Mouse (Mus musculus): Measurements from ENCODE around the gene Atp6v1e2. TPM values are rescaled to one million over a fixed set of nuclear protein-coding genes. Genes with fewer than 3 reads are reported as not detected.
A peak's percentile ranks its signal among the peaks of the same experiment; 100 is the strongest.

Atp6v1e2 gene
- polyA plus RNA-seq, 1 experiment, result not detected

- Histone ChIP-seq H3K4me3 (ENCODE audit: insufficient read depth, low read depth, low read length) (no peak overlapping the region), H3K4me1 (ENCODE audit: control insufficient read depth, insufficient read depth, insufficient read length, low read length) (no peaks in the 10 kb centered on the region), H3K27ac (replicated peaks; ENCODE audit: low read depth, low read length) (no peak overlapping the region)
These were observed 9.5 kb upstream of the Atp6v1e2 start for GRCm38 (mm10) chr17:86957239-86957638.

DNA sequence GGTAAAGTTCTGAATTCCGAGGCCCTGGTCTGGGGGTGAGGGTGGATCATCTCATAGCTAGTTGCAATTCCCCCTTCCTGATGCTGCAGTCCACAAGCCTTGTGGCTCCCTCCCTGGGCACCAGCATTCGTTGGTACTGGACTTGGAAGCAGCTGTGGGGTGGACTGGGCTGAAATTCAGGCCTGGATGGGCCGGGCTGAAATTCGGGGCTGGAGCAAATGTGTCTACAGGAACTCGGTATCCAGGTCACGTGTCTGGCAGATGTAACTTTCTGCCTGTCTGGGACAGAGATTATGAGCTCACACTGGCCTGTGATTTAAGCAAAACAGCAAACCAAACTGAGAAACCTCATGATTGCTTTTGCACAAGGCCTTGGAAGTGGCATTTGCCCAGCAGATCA is 1.1 kb upstream of the Atp6v1e2 start:
- H3K4me1 ChIP-seq (ENCODE audit: control insufficient read depth, insufficient read depth, insufficient read length, low read length), result no peaks in the 10 kb centered on the region
- H3K4me3 ChIP-seq (ENCODE audit: insufficient read depth, low read depth, low read length), result no peak overlapping the region
- no peak overlapping the region for H3K27ac ChIP-seq (replicated peaks; ENCODE audit: low read depth, low read length)

DNA sequence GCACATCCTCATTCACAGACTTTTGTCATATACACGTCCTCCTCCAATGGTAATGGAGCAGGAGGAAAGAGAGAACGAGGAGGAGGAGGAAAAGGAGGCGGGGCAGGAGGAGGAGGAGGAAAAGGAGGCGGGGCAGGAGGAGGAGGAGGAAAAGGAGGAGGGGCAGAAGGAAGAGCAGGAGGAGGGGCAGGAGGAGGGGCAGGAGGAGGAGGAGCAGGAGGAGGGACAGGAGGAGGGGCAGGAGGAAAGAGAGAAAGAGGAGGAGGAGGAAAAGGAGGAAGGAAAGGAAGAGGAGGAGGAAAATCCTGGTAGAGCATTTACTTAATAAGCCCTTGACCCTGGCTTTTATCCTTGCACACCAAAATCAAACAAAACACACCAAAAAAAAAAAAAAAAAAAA is 1.6 kb downstream of the Atp6v1e2 start:
- no peak overlapping the region for H3K4me3 ChIP-seq (ENCODE audit: insufficient read depth, low read depth, low read length)
- H3K4me1 ChIP-seq (ENCODE audit: control insufficient read depth, insufficient read depth, insufficient read length, low read length), result no peaks in the 10 kb centered on the region
- no peak overlapping the region for H3K27ac ChIP-seq (replicated peaks; ENCODE audit: low read depth, low read length)

GRCm38 (mm10) chr17:86943158-86943557 is 4.5 kb downstream of the Atp6v1e2 start:
- H3K4me1 ChIP-seq (ENCODE audit: control insufficient read depth, insufficient read depth, insufficient read length, low read length), result no peaks in the 10 kb centered on the region
- H3K4me3 ChIP-seq (ENCODE audit: insufficient read depth, low read depth, low read length), result no peak overlapping the region
- no peak overlapping the region for H3K27ac ChIP-seq (replicated peaks; ENCODE audit: low read depth, low read length)

GRCm38 (mm10) chr17:86942112-86942511 is 5.6 kb downstream of the Atp6v1e2 start:
- Histone ChIP-seq H3K4me1 (ENCODE audit: control insufficient read depth, insufficient read depth, insufficient read length, low read length) (no peaks in the 10 kb centered on the region), H3K4me3 (ENCODE audit: insufficient read depth, low read depth, low read length) (no peak overlapping the region), H3K27ac (replicated peaks; ENCODE audit: low read depth, low read length) (no peak overlapping the region)

DNA sequence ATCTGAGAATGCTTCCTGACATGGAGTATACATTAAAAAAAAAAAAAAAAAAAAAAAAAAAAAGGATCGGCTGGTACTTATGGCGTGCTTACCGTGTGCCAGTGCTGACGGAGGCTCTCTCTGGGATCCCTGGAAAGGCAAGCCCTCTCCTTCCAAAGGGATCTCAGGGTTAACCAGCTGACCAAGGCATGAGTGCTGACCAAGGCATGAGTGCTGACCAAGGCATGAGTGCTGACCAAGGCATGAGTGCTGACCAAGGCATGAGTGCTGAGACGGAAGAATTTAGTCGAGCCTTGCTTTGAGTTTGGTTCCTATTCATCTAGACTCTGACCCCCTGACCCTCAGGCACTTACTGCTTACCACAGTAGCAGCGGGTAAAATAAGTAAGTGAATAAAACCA is 9.0 kb downstream of the Atp6v1e2 start:
- Histone ChIP-seq H3K27ac (replicated peaks; ENCODE audit: low read depth, low read length) (no peak overlapping the region), H3K4me3 (ENCODE audit: insufficient read depth, low read depth, low read length) (no peak overlapping the region), H3K4me1 (ENCODE audit: control insufficient read depth, insufficient read depth, insufficient read length, low read length) (no peaks in the 10 kb centered on the region)

DNA sequence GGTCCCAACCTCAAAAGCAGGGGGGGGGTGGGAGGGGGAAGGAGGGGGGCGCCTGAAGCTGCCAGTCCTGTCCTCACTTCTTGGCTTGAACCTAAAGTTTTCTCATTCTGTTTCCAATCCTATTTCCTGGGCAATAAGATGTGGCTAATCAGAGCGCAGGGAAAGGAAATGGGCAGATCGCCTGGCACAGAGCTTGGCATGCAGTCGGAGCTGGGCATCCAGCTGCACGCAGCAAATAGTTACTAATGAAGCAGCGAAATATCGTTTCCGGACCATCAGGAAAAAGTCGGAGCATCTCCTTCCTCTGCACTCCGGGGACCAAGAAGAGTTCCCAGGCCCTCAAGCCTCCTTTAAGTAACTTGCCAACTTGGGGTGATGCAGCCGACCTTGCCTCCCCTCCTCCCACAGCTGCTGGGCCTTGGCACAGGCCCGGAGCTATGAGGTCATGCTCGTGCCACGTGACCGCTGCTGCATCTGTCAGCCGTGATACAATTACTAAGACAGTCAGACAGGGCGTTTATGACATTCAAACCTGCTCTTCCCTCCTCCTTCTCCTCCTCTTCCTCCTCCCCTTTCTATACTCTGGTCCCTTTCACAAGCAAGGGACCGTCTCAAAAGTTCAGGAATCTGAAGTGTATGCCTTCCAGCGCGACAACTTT is 10.1 kb downstream of the Atp6v1e2 start:
- peak overlapping the region; percentile 54 for H3K4me3 ChIP-seq (ENCODE audit: insufficient read depth, low read depth, low read length)
- no peak overlapping the region for H3K27ac ChIP-seq (replicated peaks; ENCODE audit: low read depth, low read length)
- H3K4me1 ChIP-seq (ENCODE audit: control insufficient read depth, insufficient read depth, insufficient read length, low read length), result no peaks in the 10 kb centered on the region

DNA sequence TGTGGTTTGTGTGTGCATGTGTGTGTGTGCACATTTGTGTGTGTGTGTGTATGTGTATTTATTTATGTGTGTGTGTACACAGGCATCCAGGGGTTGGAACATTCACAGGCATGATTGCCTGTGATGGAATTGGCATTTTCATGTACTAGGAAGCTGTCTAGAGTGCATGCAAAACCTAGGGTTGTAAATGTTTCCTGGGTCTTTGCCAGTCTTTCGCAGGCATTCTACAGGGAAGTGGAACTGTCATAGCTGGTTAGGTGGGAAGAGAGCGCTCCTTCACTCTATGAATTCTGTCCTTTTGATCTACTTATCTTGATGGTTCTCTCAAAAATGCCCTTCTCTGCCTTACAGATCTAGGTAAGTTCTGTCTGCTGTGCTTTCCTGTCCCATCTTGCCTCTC is 10.6 kb downstream of the Atp6v1e2 start:
- Histone ChIP-seq H3K4me1 (ENCODE audit: control insufficient read depth, insufficient read depth, insufficient read length, low read length) (no peaks in the 10 kb centered on the region), H3K27ac (replicated peaks; ENCODE audit: low read depth, low read length) (no peak overlapping the region), H3K4me3 (ENCODE audit: insufficient read depth, low read depth, low read length) (no peak overlapping the region)

DNA sequence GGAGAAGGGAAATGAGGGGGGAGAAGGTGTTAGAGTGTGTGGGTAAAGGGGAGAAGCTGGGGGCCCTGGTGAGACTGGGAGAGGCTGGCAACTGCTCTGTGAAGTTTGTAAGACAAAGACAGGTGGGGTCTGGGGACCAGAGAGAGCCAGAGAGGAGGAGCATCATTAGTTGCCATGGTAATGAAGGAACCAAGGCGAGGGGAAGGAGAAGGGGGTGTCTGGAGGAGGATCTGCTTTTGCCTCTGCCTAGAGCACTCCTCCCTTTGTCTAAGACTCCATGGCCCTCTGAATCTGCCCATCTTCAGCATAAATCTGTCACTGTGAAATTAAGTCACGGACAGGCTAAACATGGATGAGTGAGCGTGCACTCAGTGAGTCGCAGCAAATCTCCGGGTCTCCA is 14.8 kb downstream of the Atp6v1e2 start:
- no peak overlapping the region for H3K4me3 ChIP-seq (ENCODE audit: insufficient read depth, low read depth, low read length)
- no peaks in the 10 kb centered on the region for H3K4me1 ChIP-seq (ENCODE audit: control insufficient read depth, insufficient read depth, insufficient read length, low read length)
- no peak overlapping the region for H3K27ac ChIP-seq (replicated peaks; ENCODE audit: low read depth, low read length)

GRCm38 (mm10) chr17:86929981-86930380 is 17.7 kb downstream of the Atp6v1e2 start:
- Histone ChIP-seq H3K4me3 (ENCODE audit: insufficient read depth, low read depth, low read length) (no peak overlapping the region), H3K4me1 (ENCODE audit: control insufficient read depth, insufficient read depth, insufficient read length, low read length) (no peaks in the 10 kb centered on the region), H3K27ac (replicated peaks; ENCODE audit: low read depth, low read length) (no peak overlapping the region)

DNA sequence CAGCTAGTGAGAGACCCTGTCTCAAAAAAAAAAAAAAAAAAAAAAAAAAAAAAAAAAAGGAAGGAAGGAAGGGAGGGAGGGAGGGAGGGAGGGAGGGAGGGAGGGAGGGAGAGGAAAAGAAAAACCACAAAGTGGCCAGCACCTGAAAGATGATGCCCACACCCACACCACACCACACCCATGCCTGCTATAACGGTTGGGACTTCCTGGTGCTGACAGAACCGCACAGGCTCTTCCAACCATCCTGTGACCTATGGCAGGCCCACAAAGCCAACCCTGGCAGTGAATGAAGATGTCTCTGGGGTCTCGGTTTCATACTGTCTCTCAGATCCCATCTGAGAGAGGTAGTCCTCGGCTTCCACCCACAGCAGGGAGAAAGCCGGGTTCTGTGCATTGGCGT is 18.3 kb downstream of the Atp6v1e2 start:
- H3K27ac ChIP-seq (replicated peaks; ENCODE audit: low read depth, low read length), result no peak overlapping the region
- H3K4me1 ChIP-seq (ENCODE audit: control insufficient read depth, insufficient read depth, insufficient read length, low read length), result no peaks in the 10 kb centered on the region
- H3K4me3 ChIP-seq (ENCODE audit: insufficient read depth, low read depth, low read length), result no peak overlapping the region

DNA sequence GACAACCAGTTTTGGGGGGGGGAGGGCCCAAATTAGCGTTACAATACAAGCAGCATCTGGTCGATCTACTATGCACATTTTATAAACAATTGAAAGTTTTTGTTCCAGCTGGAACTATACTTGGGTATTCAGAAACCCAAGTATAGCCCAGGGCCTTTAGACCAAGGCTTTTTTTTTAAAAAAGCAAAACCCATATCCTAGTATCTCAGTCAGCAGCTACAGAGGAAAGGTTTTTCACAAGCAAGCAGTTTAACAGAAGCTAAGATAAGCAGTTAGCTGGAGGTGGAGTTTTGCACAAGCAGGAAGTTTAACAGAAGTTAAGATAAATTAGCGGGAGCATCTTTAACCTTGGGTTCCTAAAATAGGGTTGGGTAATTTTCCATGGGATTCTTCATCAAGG is 20.9 kb downstream of the Atp6v1e2 start:
- H3K27ac ChIP-seq (replicated peaks; ENCODE audit: low read depth, low read length), result no peak overlapping the region
- no peaks in the 10 kb centered on the region for H3K4me1 ChIP-seq (ENCODE audit: control insufficient read depth, insufficient read depth, insufficient read length, low read length)
- H3K4me3 ChIP-seq (ENCODE audit: insufficient read depth, low read depth, low read length), result no peak overlapping the region

DNA sequence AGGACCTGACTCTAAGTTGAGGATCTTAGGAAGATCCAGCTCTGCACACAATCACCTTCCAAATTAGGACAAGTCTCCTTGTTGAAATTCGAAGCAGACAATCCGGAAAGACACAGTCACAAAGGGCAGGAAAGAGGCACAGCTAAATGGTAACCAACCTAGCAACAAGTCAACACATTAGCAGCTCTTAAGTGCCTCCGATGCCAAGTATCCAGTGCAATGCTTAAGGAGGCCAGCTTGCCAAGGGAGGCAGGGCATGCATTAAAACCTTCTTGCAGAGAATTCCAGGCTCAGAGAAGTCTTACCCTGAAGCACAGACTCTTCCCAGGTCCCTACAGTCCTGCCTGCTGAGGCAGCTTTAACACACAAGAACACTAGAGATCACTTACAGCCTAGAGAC is 23.0 kb downstream of the Atp6v1e2 start:
- Histone ChIP-seq H3K27ac (replicated peaks; ENCODE audit: low read depth, low read length) (no peak overlapping the region), H3K4me3 (ENCODE audit: insufficient read depth, low read depth, low read length) (no peak overlapping the region), H3K4me1 (ENCODE audit: control insufficient read depth, insufficient read depth, insufficient read length, low read length) (no peaks in the 10 kb centered on the region)

DNA sequence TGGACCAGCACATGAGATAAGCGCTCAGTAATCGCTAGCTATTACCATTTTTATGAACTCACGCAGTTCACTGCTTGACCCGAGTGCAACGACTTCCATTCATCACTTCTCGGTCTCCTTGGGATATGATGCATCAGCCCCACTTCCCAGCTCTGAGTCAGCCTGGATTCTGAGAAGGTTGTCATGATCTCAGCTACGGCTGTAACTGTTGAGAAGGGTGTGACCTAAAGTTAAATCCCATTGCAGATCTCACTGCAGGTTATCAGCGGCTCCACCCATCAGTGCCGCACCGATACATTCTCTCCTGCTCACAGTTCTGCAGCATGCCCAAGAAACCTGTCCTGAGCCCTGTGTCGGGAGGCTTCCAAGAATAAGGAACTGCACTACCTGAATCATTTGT is 28.0 kb downstream of the Atp6v1e2 start:
- Histone ChIP-seq H3K27ac (replicated peaks; ENCODE audit: low read depth, low read length) (no peak overlapping the region), H3K4me1 (ENCODE audit: control insufficient read depth, insufficient read depth, insufficient read length, low read length) (no peaks in the 10 kb centered on the region)

DNA sequence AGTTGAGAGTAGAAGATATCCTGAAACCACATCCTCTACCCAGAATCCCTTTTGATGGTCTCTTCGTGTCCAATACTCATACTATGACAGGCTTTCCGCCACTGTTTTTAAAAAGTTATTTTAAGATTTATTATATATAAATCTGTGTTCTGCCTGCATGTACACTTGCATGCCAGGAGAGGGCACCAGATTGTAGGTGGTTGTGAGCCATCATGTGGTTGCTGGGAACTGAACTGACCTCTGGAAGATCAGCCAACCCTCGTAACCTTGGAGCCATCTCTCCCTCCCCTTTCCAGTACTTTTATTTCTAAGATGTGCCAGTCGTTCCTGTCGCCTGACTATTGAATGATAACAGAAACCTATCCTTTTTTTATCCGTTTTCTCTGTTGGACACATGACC is 28.9 kb downstream of the Atp6v1e2 start:
- Histone ChIP-seq H3K27ac (replicated peaks; ENCODE audit: low read depth, low read length) (no peak overlapping the region), H3K4me1 (ENCODE audit: control insufficient read depth, insufficient read depth, insufficient read length, low read length) (no peaks in the 10 kb centered on the region), H3K4me3 (ENCODE audit: insufficient read depth, low read depth, low read length) (no peak overlapping the region)

More for the DNA sequence above, 28.0 kb downstream of the Atp6v1e2 start:
- no peak overlapping the region for H3K4me3 ChIP-seq (ENCODE audit: insufficient read depth, low read depth, low read length)

DNA sequence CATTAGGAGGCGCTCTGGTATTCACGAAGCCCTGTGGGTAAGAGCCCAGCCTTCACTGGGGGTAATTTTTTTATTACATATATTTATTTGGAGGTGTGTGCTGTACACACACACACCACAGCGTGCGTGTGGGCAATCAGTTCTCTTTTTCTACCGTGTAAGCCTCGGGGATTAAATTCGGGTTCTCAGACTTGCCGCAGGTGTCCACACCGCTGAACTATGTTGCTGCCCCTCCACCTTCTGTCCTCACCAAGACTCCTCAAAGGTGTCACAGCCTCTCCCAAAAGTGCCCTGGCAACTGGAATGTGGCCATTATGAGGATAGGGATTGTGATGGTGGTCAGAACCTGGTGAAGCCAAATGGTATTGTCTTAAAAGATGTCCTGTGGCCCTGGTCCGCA is 30.6 kb downstream of the Atp6v1e2 start, which contains the start of gene Tmem247:
Gene Tmem247, plus strand, starts transcription at position 301 of the 400 bp plus-strand sequence.
- H3K4me3 ChIP-seq (ENCODE audit: insufficient read depth, low read depth, low read length), result no peak within 1 kb of the TSS

More for the DNA sequence above, 30.6 kb downstream of the Atp6v1e2 start, which contains the start of gene Tmem247:
- Histone ChIP-seq H3K4me1 (ENCODE audit: control insufficient read depth, insufficient read depth, insufficient read length, low read length) (no peaks in the 10 kb centered on the region), H3K27ac (replicated peaks; ENCODE audit: low read depth, low read length) (no peak within 1 kb of the TSS)
